Mouse (Mus musculus) T-helper 17 cell (primary cell): ENCODE measurements around the gene Sept10.

ENCODE experiments used
- in situ Hi-C, 2 experiments: fragments of 300-600 bp; cut with MboI, MseI; formaldehyde crosslinking; loops; 1 replicate in 1 of 2; 2 replicates in 1 of 2; pipeline ENCODE4 v1.15.1; 2025; ENCODE audit warnings: high pct_unique_total_duplicates in 2 of 2

Gene Sept10

GRCm38 (mm10) chr10:59225137-59225536 is 3.5 kb upstream of the Sept10 start:
- in situ Hi-C loops: no loop called here

DNA sequence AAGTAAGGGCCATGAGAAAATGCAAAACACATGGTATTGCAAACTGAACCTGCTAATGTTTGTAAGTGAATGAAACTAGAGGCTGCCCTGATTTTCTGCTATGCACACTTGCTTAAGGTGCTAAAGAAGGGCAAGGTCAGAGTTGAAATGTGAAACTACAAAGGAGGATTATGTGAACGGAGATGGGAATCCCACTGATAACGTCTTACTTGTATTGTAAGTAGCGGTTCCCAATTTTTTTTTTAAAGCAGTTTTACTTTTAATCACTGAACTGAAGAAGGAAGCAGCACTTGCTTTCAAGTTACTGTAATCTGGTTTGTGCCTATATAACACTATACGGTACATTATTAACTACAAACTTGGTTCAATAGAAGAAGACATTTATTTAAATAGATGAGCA is 2.2 kb upstream of the Sept10 start:
- in situ Hi-C loops: loop anchor here in 1 of 2 experiments (5.0 kb wide), 1 partner anchor 493 kb away; no protein-coding TSS in a partner anchor

DNA sequence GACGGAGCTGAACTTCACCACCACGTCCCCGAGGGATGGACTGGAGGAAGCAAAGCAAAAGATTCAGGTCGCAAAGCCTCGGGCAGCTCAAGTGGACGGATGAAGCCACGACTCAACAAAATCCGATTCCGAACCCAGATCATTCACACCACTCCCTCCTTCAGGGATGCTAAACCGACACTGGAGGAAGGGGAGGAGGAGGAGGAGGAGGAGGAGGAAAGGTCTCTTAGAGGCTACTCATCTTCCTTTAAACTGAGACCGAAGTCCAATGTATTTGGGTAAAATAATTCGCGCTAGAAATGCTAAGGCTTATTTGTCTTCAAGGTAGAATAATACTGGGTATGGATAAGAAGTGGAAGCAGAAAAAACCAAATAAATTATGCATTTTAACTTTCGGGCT is 1.7 kb upstream of the Sept10 start:
- in situ Hi-C loops: loop anchor here in 1 of 2 experiments (5.0 kb wide), 1 partner anchor 494 kb away; no protein-coding TSS in a partner anchor

- in situ Hi-C loops: loop anchor here in 1 of 2 experiments (5.0 kb wide), 1 partner anchor 495 kb away; no protein-coding TSS in a partner anchor
Observed at GRCm38 (mm10) chr10:59222271-59223101, 839 bp upstream of the Sept10 start.

- in situ Hi-C loops: loop anchor here in 1 of 2 experiments (5.0 kb wide), 1 partner anchor 496 kb away; no protein-coding TSS in a partner anchor
Observed at GRCm38 (mm10) chr10:59220824-59221472, 699 bp downstream of the Sept10 start.

DNA sequence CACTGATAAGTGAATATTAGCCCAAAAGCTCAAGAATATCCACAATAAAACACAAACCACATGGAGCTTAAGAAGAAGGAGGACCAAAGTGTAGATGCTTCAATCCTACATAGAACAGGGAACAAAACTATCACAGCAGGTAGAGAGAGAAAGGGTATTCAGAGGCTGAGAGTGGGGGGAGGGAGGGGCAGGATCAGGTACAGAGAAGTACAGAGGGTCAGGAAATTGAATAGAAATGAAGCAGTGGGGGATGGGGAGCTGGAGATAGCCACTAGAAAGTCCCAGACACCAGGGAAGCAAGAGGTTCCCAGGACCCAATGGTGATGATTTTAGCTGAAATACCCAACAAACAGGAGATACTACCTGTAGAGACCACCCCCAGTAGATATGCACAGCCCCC is 21.6 kb downstream of the Sept10 start:
- in situ Hi-C loops: no loop called here

- in situ Hi-C loops: no loop called here
Observed at GRCm38 (mm10) chr10:59196763-59197162, 24.9 kb downstream of the Sept10 start.

DNA sequence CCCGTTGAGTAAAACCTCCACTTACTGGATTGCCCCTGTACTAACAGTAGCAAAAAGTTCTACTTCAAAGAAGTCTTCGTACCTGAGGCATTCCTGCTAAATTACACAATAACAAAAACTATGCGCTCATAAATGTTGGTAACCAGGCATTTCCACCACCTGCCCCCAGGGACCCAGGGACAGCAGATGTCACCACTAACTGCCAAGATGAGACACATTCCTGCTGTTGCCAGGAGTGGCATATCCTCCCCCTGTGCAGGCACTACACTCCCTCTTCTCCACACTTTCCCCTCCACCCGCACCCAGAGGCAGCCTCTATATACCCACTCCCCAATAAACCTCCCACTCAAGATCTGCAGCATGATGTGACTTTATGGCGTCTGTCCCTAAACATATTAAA is 26.8 kb downstream of the Sept10 start:
- in situ Hi-C loops: no loop called here

- in situ Hi-C loops: no loop called here
Observed at GRCm38 (mm10) chr10:59182306-59182705, 39.3 kb downstream of the Sept10 start.

- in situ Hi-C loops: no loop called here
Observed at GRCm38 (mm10) chr10:59179620-59180019, 42.0 kb downstream of the Sept10 start.

GRCm38 (mm10) chr10:59172539-59172938 is 49.1 kb downstream of the Sept10 start:
- in situ Hi-C loops: no loop called here

GRCm38 (mm10) chr10:59171042-59171441 is 50.6 kb downstream of the Sept10 start:
- in situ Hi-C loops: no loop called here

DNA sequence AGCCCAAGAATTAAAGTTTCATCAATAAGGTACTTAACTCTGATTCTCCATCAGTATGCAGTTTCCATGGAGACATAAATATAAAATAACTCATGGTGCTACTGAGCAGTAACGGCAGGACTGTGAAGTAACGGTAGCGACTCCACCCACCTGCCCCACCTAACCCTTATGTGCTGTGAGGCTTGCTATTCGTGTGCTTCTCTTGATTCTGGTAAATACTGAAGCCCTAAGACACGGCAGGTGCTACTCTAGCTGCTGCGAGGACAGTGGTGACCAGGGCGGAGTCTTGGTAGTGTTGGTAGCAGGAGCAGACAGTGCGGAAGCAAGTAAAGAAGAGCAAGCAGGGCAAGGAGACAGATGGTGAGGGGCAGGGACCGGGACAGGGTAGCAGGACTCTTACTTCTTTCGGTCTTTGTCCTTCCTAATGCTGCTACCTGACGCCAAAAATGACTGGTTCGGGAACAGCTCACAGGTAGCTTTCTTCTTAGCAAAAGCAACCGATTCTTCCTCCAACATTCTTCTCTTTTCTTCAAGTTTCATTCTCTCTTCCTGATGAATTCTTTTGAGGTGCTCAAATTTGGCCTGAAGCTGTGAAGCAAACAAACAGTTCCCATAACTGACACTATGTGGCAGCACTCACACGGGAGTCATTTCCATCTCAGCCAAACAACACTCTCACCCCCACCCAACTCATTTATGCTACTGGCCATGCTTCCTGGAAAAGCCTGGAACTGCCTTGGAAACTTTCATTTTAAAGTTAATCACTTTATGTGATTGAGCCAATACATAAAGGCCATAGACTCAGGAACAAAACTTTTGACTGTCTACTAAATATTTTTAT is 55.3 kb downstream of the Sept10 start:
- in situ Hi-C loops: loop anchor here in 1 of 2 experiments (10.0 kb wide), 1 partner anchor 888 kb away; no protein-coding TSS in a partner anchor

DNA sequence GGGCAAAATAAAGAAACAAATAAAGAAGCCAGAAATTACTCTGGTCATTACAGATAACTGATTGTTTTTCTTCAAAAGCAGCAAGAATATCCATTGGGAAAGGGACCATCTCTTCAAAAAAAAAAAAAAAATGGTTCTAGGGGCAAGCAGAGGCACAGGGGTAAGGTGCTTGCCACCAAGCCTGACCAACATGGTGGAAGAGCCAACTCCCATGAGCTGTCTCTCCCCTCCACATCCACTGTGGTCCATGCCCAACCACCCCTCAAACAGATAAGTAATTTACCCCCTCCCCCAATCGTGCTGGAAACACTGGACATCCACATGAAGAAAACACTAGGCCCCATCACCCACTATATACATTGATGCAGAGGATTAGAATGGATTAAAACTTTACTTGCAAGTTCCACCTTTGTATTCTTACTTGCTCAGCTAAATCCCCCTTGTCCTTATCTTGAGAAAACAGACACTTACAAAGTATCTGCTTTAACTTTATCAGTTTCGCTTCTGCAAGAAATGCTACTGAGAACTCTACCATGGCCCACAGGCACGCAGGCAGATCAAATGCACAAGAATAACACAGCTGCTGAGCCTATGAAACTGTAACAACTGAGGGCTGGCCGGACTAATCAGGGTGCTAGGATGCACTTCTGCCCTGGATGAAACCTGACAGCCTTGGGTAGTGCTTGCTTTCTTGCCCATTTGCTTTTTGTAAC is 59.3 kb downstream of the Sept10 start:
- in situ Hi-C loops: loop anchor here (5.0 to 10.0 kb wide), 2 partner anchors 125 to 892 kb away; no protein-coding TSS in a partner anchor

- in situ Hi-C loops: no loop called here
Observed at GRCm38 (mm10) chr10:59158627-59159026, 63.0 kb downstream of the Sept10 start.

- in situ Hi-C loops: loop anchor here in 1 of 2 experiments (5.0 kb wide), 1 partner anchor 135 kb away; no protein-coding TSS in a partner anchor
Observed at GRCm38 (mm10) chr10:59152544-59153081, 69.0 kb downstream of the Sept10 start.

GRCm38 (mm10) chr10:59150938-59151657 is 70.5 kb downstream of the Sept10 start:
- in situ Hi-C loops: loop anchor here in 1 of 2 experiments (5.0 kb wide), 1 partner anchor 136 kb away; no protein-coding TSS in a partner anchor

DNA sequence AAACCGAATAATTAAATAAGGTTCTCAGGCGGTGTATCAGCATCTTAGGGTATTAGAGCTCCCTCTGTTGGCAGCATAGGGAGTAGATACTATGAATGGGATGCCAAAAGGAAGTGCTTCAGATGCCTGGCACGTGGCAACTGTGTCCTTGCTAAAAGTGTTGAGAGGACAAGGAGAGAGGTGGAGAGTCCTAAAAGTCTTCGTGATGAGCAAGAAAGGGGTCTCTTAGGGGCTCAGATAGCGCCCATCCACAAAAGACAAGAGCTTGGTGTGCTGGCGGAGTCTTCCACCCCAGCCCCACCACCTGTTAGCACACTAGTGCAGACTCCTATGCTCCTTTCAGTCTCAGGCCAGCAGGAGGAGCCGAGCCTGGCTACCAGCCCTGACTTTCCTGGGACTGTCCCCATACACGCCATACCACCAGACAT is 71.7 kb downstream of the Sept10 start:
- in situ Hi-C loops: loop anchor here (5.0 to 10.0 kb wide), 2 partner anchors 137 to 335 kb away; partner anchors contain the start of gene Sh3rf3 (in 1 of the 2)

DNA sequence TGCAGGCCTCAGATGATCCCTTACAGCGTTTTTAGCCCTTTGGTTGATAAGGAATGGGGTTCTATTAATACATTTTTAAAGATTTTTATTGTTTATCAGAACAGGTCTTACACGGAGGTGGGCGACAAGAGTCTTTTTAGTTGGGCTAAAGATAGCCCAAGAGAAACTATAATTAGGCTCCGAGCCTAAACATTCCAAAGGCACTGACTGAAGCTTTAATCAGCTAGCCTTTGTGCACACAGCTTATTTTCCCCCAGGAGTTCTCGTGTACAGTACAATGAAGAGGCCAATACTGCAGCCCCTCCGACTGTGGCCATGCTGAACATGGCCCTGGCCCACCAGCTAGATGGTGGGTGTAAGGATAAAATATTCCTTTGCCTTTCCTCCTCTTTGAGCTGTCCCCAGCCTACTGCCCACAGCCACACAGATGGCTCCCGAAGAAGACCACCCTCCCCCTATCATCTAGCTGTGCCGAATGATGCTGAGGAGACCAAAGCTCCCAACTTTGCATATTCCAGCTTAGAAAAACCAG is 88.1 kb downstream of the Sept10 start:
- in situ Hi-C loops: no loop called here
